In the genomic region with DNA sequence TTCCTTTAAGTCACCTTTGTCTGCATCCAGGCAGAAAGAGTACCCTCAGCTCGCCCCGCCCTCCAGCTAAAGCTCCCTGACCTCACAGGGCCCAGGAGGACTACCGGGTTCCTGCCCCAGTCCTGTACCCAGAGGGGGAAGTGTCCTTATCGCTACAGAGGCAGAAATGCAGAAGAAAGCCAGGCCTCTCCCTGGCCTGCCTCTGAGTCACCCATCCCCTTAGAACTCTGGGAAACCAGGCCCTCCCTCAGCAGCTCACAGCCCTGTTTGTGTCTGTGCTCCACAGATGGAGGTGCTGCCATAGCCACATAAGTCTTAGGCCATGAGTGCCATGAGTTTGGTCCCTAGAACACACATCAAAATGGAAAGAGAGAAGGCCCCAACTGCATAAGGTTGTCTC, we compare ENCODE assay signal across 9 mouse cellular contexts. TPM values are rescaled to one million over a fixed set of nuclear protein-coding genes. Genes with fewer than 3 reads are reported as not detected.
DNase-seq lines count a peak whose midpoint lies in the region; ATAC-seq and TF ChIP-seq lines count a peak whose summit lies in the region.
"Had no signal": no experiment of that assay in that cellular context is flagged by ENCODE, and none has a peak within 500 bp of the region (broad histone marks: within the 10 kb centered on the region; RNA-seq: fewer than 3 reads in every experiment).

No protein-coding gene starts in this region.

- no peak overlapping the region for H3K9ac ChIP-seq in liver, embryonic 15.5 days
- no peak overlapping the region for H3K9ac ChIP-seq in stomach, embryonic 16.5 days (ENCODE audit: low read length)

- peaks cover 26% of the 10 kb centered on the region for H3K4me1 ChIP-seq in liver, embryonic 15.5 days (replicated peaks)
- no peaks in the 10 kb centered on the region for H3K4me1 ChIP-seq in stomach, embryonic 16.5 days (ENCODE audit: control insufficient read depth, insufficient read depth, low read length)
- H3K4me1 ChIP-seq in cerebellum, adult 2 months (ENCODE audit: control insufficient read depth, insufficient read depth, low read length): no peaks in the 10 kb centered on the region

- ATAC-seq in liver, embryonic 15.5 days (ENCODE audit: insufficient read depth): peak; percentile 90
- ATAC-seq in stomach, embryonic 16.5 days (ENCODE audit: insufficient read depth, low FRiP score): peak; percentile 94

- no peaks in the 10 kb centered on the region for H3K9me3 ChIP-seq in liver, embryonic 15.5 days (replicated peaks)
- H3K9me3 ChIP-seq in stomach, embryonic 16.5 days (replicated peaks; ENCODE audit: control insufficient read depth, low read length): no peaks in the 10 kb centered on the region

- no peak overlapping the region for H3K4me2 ChIP-seq in liver, embryonic 15.5 days
- no peak overlapping the region for H3K4me2 ChIP-seq in stomach, embryonic 16.5 days (ENCODE audit: low read depth, low read length)

- peak overlapping the region; percentile 11; the same call in 1 of the 2 replicates for H3K27ac ChIP-seq in liver, embryonic 15.5 days (replicated peaks)
- peak overlapping the region; percentile 67 for H3K27ac ChIP-seq in stomach, embryonic 16.5 days (ENCODE audit: low read length)
- H3K27ac ChIP-seq in cerebellum, adult 2 months (ENCODE audit: insufficient read depth, low read length): no peak overlapping the region

- H3K36me3 ChIP-seq in liver, embryonic 15.5 days (replicated peaks): no peaks in the 10 kb centered on the region
- no peaks in the 10 kb centered on the region for H3K36me3 ChIP-seq in stomach, embryonic 16.5 days (ENCODE audit: control insufficient read depth, insufficient read depth, low read length)

- no peaks in the 10 kb centered on the region for H3K27me3 ChIP-seq in liver, embryonic 15.5 days
- no peaks in the 10 kb centered on the region for H3K27me3 ChIP-seq in stomach, embryonic 16.5 days (ENCODE audit: control insufficient read depth, insufficient read depth, low read length)
- no peaks in the 10 kb centered on the region for H3K27me3 ChIP-seq in cerebellum, adult 2 months (ENCODE audit: control insufficient read depth, insufficient read depth, low read length)

- TF ChIP-seq CTCF in cerebellum, adult 2 months (IDR thresholded peaks at IDR 0.05; ENCODE audit: borderline replicate concordance, insufficient read depth, low read depth, low read length): no peak

- DNase-seq in ovary, adult 18-20 months (ENCODE audit: low spot score): peak; percentile 21
- no peak for DNase-seq in ovary, postnatal 14 days (ENCODE audit: low spot score)
- peak; percentile 37 to 70 for DNase-seq in heart, adult 18-20 months
- no peak for DNase-seq in cerebellum, adult 9-10 months
- DNase-seq in cerebellum, adult 2 months: no peak
- DNase-seq in frontal cortex, adult 2 months (ENCODE audit: extremely low spot score in 1 of 2, low spot score in 1 of 2): no peak
- DNase-seq: gastrocnemius, postnatal 36 days had no signal

- WGBS in liver, embryonic 15.5 days (ENCODE audit: insufficient replicate concordance): 9% methylated on average over 4 of the region's 4 CpGs
- 38% methylated on average over 4 of the region's 4 CpGs for WGBS in stomach, embryonic 16.5 days
- WGBS in cerebellum, adult 2 months: 72% methylated on average over 4 of the region's 4 CpGs

- no peak overlapping the region for H3K4me3 ChIP-seq in liver, embryonic 15.5 days (replicated peaks)
- no peak overlapping the region for H3K4me3 ChIP-seq in stomach, embryonic 16.5 days (replicated peaks; ENCODE audit: low read length)
- no peak overlapping the region for H3K4me3 ChIP-seq in cerebellum, adult 2 months (replicated peaks; ENCODE audit: insufficient read depth, low read depth, low read length)

- TF ChIP-seq POLR2A in cerebellum, adult 2 months (IDR thresholded peaks at IDR 0.05; ENCODE audit: borderline replicate concordance, insufficient read depth, low read length): no peak

RNA-seq across cellular contexts. Expression of gene Ldlr, which starts 8.0 kb away (rescaled TPM):
- 1 to 10 TPM; 1.9 to 2.4 TPM for total RNA-seq in heart, adult 18-20 months (2021)
- polyA plus RNA-seq in liver, embryonic 15.5 days (2015; fragmentation: Nextera tagmentation; extraction: Ambion mirVana): 24.5 and 24.6 TPM in 2 replicates
- polyA plus RNA-seq in stomach, embryonic 16.5 days (2015; fragmentation: Nextera tagmentation; extraction: Ambion mirVana): 62.2 and 69.3 TPM in 2 replicates
- polyA plus RNA-seq in cerebellum, adult 2 months (2012; rRNA removed): 34.1 and 34.2 TPM in 2 replicates
- polyA plus RNA-seq in frontal cortex, adult 2 months (2012; rRNA removed): 13.4 and 14.4 TPM in 2 replicates

RNA-seq across cellular contexts. Expression of gene Spc24, which starts 44.8 kb away (rescaled TPM):
- total RNA-seq in heart, adult 18-20 months (2021): 1 to 10 TPM; 4.7 to 6.4 TPM
- polyA plus RNA-seq in liver, embryonic 15.5 days (2015; fragmentation: Nextera tagmentation; extraction: Ambion mirVana): 76.8 and 82.2 TPM in 2 replicates
- polyA plus RNA-seq in stomach, embryonic 16.5 days (2015; fragmentation: Nextera tagmentation; extraction: Ambion mirVana): 83.7 and 87.5 TPM in 2 replicates
- 3.8 TPM in 2 replicates for polyA plus RNA-seq in cerebellum, adult 2 months (2012; rRNA removed)
- polyA plus RNA-seq in frontal cortex, adult 2 months (2012; rRNA removed): 3.3 and 3.8 TPM in 2 replicates

Comparison
In these comparisons a context has a peak if more than half of its experiments do, and no peak if none do; other contexts are left out.
1. DNase-seq: peak in ovary, adult 18-20 months (single experiment) and heart, adult 18-20 months (2 of 2); none in ovary, postnatal 14 days (single experiment), cerebellum, adult 9-10 months (single experiment), cerebellum, adult 2 months (0 of 2) and frontal cortex, adult 2 months (0 of 2).
2. RNA of gene Spc24, which starts 44.8 kb away (polyA plus RNA-seq): 83.7 to 87.5 TPM in stomach, embryonic 16.5 days and 76.8 to 82.2 TPM in liver, embryonic 15.5 days; 3.8 TPM in cerebellum, adult 2 months and 3.3 to 3.8 TPM in frontal cortex, adult 2 months; every median in the first group is over 10 times any median in the second.